Mouse (Mus musculus): ENCODE data around the gene Gm20708. TPM values are rescaled to one million over a fixed set of nuclear protein-coding genes. Genes with fewer than 3 reads are reported as not detected.

Gene Gm20708
- polyA plus RNA-seq, 1 experiment from 2014 or later, result 0.78 TPM

DNA sequence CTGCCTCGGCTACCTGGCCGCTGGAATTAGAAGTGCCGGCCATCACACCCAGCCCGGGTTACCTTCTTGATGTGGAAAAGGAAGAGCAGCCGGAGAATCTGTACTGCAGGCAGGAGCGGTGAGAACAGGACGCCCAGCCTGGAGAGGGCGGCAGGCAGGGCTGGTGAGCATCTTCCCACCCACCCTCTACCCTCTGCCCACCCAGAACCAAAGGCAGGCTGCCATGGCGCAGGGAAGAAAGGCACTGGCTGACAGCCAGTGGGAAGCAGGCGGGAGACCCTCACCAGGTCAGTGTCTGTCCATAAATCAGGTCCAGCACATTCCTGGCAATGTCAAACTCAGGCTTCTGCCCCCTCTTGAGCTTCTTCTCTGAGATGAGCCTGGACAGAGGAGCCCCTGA lies 39.1 kb upstream of the Gm20708 start:
- in situ Hi-C loops (cut with MboI; ENCODE audit: low pct_unique_long_range_greater_than_20kb), result no loop called here
- ATAC-seq, result no peak
- no peak for TF ChIP-seq CTCF (IDR thresholded peaks at IDR 0.05)
- CTCF ChIA-PET, result no interaction called here
- no peaks in the 10 kb centered on the region for H3K27me3 ChIP-seq
- no peak for DNase-seq (ENCODE audit: low read depth, low spot score)
- POLR2A ChIA-PET, result no interaction called here

DNA sequence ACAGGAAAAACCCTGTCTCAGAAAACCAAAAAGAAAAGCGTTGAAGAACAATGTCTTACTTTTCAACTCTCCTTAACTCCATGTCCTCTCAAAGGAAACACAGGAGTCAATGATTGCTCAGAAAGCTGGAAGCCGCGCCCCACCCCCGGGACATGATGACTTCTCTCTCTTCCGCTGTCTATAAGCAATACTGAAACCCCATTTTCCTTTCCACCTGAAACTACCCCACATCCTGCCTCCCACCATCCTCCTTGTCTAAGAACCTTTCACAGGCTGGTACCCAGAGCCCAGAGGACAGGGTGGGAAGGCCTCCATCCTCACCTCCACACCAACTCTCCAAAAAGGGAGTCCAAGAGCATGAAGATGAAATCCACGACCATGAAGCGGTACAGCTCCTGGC lies 37.1 kb upstream of the Gm20708 start:
- no peaks in the 10 kb centered on the region for H3K27me3 ChIP-seq
- in situ Hi-C loops (cut with MboI; ENCODE audit: low pct_unique_long_range_greater_than_20kb), result no loop called here
- no peak for TF ChIP-seq CTCF (IDR thresholded peaks at IDR 0.05)
- ChIA-PET POLR2A (no interaction called here), CTCF (no interaction called here)
- DNase-seq (ENCODE audit: low read depth, low spot score) (no peak), ATAC-seq (no peak)

DNA sequence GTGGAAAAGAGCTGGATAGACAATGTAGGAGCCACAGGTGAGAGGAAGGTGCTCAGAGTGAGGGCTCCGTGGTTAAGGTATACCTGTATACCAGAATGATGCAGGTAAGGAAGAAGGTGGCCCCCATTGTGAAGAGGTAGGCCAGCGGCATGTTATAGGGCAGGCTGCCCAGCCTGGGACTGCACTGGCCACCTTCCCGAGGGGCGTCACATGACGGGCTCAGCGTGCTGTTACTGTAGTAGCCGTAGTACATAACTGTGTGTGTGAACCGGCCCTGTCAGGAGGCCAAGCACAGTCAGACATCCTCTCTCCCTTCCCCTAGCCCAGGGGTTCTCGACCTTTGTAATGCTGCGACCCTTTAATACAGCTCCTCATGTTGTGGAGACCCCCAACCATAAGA lies 34.5 kb upstream of the Gm20708 start:
- TF ChIP-seq CTCF (IDR thresholded peaks at IDR 0.05), result no peak
- in situ Hi-C loops (cut with MboI; ENCODE audit: low pct_unique_long_range_greater_than_20kb), result no loop called here
- ChIA-PET CTCF (interaction anchor here (0.7 kb wide), 1 partner anchor 23 kb away, joined by 3 read pairs; no protein-coding TSS in a partner anchor), POLR2A (no interaction called here)
- H3K27me3 ChIP-seq, result no peaks in the 10 kb centered on the region
- ATAC-seq (no peak), DNase-seq (ENCODE audit: low read depth, low spot score) (no peak)

DNA sequence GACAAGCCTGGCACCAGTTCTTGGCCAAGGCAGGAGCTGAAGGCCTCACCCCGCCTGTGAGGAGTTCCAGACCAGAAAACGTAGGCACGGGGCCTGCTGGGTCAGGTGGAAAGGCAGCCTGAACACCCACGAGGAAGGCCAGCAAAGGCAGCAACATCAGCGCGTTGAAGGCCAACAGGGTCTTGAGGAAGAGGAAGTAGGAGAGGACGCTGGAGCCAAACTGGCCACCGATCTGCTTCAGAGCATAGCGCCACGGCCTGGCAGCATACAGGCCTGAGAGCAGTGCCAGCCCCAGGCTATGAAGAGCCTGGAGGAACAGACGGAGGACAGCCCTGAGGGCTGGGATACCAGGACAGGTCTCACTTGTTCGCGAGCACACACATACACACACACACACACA lies 33.9 kb upstream of the Gm20708 start:
- no peaks in the 10 kb centered on the region for H3K27me3 ChIP-seq
- no peak for TF ChIP-seq CTCF (IDR thresholded peaks at IDR 0.05)
- ChIA-PET CTCF (no interaction called here), POLR2A (no interaction called here)
- ATAC-seq (no peak), DNase-seq (ENCODE audit: low read depth, low spot score) (no peak)
- in situ Hi-C loops (cut with MboI; ENCODE audit: low pct_unique_long_range_greater_than_20kb), result no loop called here

DNA sequence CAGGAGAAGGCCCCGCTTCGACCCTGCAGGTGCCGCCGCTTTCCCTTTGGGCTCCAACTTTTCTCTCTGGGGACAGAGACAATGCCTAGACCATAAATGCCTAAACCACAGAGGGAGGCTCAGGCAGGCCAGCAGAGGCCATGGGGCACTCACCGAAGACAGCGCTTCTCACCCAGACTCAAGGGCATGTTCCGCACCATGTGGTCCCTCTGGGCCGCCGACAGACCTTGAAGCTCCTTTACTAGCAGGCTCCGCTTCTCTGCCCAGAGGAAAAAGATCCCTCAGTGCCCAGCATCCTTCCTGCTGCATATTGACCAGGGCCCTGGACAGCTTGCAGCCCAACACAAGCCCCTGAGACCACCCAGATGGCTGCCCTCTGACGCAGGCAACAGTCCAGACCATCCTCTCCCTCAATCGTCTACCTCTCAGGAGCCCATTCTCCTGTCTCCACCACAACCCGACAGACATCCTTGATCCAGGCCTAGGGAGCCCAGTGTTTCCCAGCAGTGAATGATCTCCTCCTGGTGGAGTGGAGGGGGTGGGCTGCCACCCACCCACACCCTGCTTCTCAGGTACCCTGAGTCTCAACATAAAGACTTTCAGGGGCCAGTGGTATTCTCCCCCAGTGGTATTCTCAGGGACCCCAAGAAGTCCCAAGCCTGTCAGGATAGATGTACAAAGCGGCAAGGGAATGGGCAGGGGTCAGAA lies 33.2 kb upstream of the Gm20708 start:
- POLR2A ChIA-PET, result no interaction called here
- in situ Hi-C loops (cut with MboI; ENCODE audit: low pct_unique_long_range_greater_than_20kb), result no loop called here
- DNase-seq (ENCODE audit: low read depth, low spot score) (no peak), ATAC-seq (no peak)
- CTCF ChIA-PET, result no interaction called here
- TF ChIP-seq CTCF (IDR thresholded peaks at IDR 0.05), result no peak
- no peaks in the 10 kb centered on the region for H3K27me3 ChIP-seq

DNA sequence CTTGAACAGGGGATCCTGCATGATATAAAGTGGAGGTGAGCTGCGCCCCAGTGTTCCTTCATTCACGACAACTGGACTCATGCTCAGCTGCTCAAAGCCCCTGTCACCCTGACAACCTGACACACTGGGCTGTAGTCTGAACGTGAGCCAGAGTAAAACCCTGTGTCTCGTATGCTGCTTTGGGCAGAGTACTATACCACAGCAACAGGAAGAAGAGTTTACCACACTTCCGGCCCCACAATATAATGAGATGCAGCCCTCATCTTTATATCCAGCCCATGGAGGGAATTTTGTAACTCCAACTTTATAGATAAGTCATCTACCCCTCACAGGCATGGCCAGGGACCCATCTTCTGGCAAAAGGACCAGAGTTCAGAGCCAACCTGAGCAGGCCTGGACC lies 32.4 kb upstream of the Gm20708 start:
- no peak for TF ChIP-seq CTCF (IDR thresholded peaks at IDR 0.05)
- ATAC-seq, result no peak

DNA sequence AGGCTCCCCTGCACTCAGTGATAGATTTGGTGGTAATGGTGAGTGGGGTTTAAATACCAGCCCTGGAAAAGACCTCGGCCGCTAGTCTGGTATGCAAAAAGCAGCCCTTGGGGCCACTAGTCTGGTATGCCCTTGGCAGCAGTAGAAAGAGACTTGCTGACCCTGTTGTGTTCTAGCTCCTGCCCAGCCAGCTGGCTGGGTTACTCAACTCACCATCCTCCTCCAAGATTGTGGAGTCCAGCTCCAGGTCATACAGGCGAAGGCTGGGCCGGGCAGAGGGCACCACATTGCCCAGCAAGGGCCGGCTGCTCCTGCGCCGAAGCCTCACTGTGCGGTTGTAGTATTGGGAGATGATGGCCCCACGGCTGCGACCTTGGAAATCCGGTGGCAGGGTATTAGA lies 31.4 kb upstream of the Gm20708 start:
- no peak for DNase-seq (ENCODE audit: low read depth, low spot score)
- no peaks in the 10 kb centered on the region for H3K27me3 ChIP-seq
- ATAC-seq, result no peak
- ChIA-PET CTCF (interaction anchor here (1.2 kb wide), 1 partner anchor 10 kb away, joined by 4 read pairs; no protein-coding TSS in a partner anchor), POLR2A (interaction anchor here (0.8 to 1.1 kb wide), 2 partner anchors 8 to 13 kb away, joined by 3 to 4 read pairs; no protein-coding TSS in a partner anchor)
- no peak for TF ChIP-seq CTCF (IDR thresholded peaks at IDR 0.05)
- in situ Hi-C loops (cut with MboI; ENCODE audit: low pct_unique_long_range_greater_than_20kb), result no loop called here

More for the DNA sequence above, 32.4 kb upstream of the Gm20708 start:
- ChIA-PET POLR2A (interaction anchor here (0.8 kb wide), 1 partner anchor 8 kb away, joined by 3 read pairs; no protein-coding TSS in a partner anchor), CTCF (interaction anchor here (1.2 kb wide), 1 partner anchor 11 kb away, joined by 4 read pairs; no protein-coding TSS in a partner anchor)
- no peaks in the 10 kb centered on the region for H3K27me3 ChIP-seq
- DNase-seq (ENCODE audit: low read depth, low spot score), result no peak
- in situ Hi-C loops (cut with MboI; ENCODE audit: low pct_unique_long_range_greater_than_20kb), result no loop called here

DNA sequence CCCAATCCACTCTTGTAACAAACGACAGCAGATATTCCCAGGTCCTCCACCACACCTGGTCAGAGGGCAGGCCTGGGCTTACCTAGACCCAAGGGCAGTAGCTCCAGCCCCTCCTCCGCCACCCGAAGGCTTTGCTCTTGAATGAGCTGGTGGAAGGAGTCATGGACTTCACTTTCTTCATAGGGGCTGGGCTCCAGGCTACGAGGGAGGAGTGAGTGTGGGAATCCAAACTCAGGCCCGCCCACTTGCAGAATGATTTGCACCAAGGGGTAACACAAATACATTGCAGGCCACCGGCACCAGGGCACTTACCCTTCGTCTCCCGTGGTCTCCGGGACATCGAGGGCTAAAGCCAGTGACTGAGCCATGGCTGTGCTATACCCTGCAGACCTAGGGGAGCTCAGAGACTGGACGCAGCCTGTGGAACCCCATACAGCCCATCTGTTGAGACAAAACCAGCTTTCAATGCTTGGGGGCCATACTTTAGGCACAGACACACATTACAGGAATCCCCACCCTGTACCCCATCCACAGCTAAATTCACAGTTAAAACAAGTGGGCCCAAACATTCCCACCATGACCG lies 30.5 kb upstream of the Gm20708 start:
- TF ChIP-seq CTCF (IDR thresholded peaks at IDR 0.05), result no peak
- in situ Hi-C loops (cut with MboI; ENCODE audit: low pct_unique_long_range_greater_than_20kb), result no loop called here
- no peaks in the 10 kb centered on the region for H3K27me3 ChIP-seq
- POLR2A ChIA-PET, result interaction anchor here (1.1 kb wide), 1 partner anchor 14 kb away, joined by 4 read pairs; no protein-coding TSS in a partner anchor
- ATAC-seq (no peak), DNase-seq (ENCODE audit: low read depth, low spot score) (no peak)
- CTCF ChIA-PET, result no interaction called here

DNA sequence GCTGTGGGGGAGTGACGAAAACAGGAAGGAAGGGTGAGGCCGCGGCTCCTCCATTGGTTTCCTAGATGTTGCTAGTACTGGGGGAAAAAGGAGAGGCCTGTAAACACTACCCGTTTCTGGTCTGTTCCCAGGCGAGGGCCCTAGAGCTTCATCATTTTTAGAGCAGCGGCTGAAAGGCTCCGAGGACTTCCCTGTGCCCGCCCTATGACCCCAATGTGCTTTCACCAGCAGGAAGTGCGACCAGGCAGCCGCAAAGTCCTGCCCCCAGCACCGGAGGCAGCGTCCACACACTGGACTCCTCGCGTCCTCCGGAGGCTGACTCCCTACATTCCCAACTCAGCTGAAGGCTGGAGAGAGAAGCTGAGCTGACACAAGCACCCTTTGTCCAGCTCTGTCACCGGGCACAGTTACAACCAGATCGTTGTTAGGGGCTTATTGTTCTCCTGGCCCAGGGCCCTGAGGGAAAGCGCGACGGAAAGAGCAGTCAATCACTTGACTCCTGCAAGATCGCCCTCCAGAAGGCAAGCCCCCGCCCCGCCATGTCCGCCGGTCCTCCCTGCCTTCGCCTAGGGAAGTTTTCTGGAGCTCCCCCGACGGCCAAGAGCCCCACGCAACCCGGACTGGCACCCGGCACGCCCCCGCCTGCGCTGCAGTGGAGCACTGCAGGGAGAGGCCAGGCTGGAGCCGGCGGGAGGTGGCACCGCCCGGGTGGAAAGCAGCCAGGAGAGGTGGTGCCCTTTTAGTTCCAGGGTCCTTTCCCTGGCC lies 29.9 kb upstream of the Gm20708 start:
- H3K27me3 ChIP-seq, result no peaks in the 10 kb centered on the region
- no peak for DNase-seq (ENCODE audit: low read depth, low spot score)
- ChIA-PET POLR2A (no interaction called here), CTCF (no interaction called here)
- in situ Hi-C loops (cut with MboI; ENCODE audit: low pct_unique_long_range_greater_than_20kb), result loop anchor here (10.0 kb wide), 1 partner anchor 395 kb away; no protein-coding TSS in a partner anchor
- no peak for TF ChIP-seq CTCF (IDR thresholded peaks at IDR 0.05)
- ATAC-seq, result no peak

DNA sequence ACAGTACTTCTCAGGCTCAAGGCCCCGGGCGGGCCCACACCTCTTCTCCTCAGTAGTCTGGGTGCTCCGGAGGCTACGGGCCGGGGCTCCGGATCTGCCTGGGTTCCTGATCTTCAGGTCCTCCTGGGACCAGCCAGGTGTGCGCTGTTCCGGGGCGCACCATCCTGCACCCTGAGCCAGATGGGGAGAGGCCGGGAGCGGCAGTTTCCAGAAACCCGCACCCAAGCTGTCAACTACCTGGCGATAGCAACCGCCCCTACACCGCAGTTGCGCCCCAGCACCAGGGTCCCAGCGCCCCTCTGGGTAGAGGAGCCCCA lies 29.3 kb upstream of the Gm20708 start:
- no peak for ATAC-seq
- TF ChIP-seq CTCF (IDR thresholded peaks at IDR 0.05), result no peak
- in situ Hi-C loops (cut with MboI; ENCODE audit: low pct_unique_long_range_greater_than_20kb), result loop anchor here (10.0 kb wide), 1 partner anchor 395 kb away; no protein-coding TSS in a partner anchor
- CTCF ChIA-PET, result no interaction called here
- H3K27me3 ChIP-seq, result no peaks in the 10 kb centered on the region
- POLR2A ChIA-PET, result no interaction called here
- DNase-seq (ENCODE audit: low read depth, low spot score), result no peak
